Comparison of ENCODE assay signal across 21 mouse cellular contexts in the genomic region with DNA sequence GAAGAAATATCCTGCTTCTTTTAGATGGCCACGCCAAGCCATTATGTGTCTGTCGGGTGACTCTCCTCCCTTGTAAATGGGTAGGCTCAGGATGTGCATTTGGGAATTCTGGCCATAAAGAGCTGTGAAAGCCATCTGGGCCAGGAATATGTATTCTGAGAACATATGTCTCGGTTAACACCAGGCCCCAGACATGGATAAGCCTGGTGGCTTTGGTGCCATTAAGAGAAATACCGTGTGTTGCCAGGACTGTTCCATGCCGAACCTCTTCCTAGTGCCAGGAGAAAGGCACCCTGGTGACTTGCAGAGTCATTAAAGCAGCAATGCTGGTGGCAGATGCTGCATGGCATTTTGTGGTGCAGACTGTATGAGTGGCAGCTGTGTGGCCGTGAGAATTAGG.
DNase-seq lines count a peak whose midpoint lies in the region; ATAC-seq and TF ChIP-seq lines count a peak whose summit lies in the region.
"Had no signal": no experiment of that assay in that cellular context is flagged by ENCODE, and none has a peak within 500 bp of the region (broad histone marks: within the 10 kb centered on the region; RNA-seq: fewer than 3 reads in every experiment).

No protein-coding gene starts in this region.

- H3K4me3 ChIP-seq in cerebellum, adult 2 months (replicated peaks; ENCODE audit: insufficient read depth, low read depth, low read length), result no peak overlapping the region
- no peak overlapping the region for H3K4me3 ChIP-seq in hindbrain, embryonic 14.5 days (replicated peaks; ENCODE audit: low read length)
- no peak overlapping the region for H3K4me3 ChIP-seq in hindbrain, embryonic 10.5 days
- H3K4me3 ChIP-seq in ES-E14 (ENCODE audit: insufficient read depth in 1 of 2, low read depth in 1 of 2, low read length in 2 of 2, poor library complexity in 1 of 2, severe bottlenecking in 1 of 2), result no peak overlapping the region
- H3K4me3 ChIP-seq in kidney, adult 2 months (ENCODE audit: insufficient read depth, low read depth, low read length), result no peak overlapping the region
- H3K4me3 ChIP-seq in kidney, embryonic 15.5 days (replicated peaks), result no peak overlapping the region
- H3K4me3 ChIP-seq: heart, adult 2 months; heart, embryonic 13.5 days; left cerebral cortex, adult 2 months; limb, embryonic 10.5 days; liver, embryonic 15.5 days had no signal

- no peak overlapping the region for H3K27ac ChIP-seq in cerebellum, adult 2 months (ENCODE audit: insufficient read depth, low read length)
- H3K27ac ChIP-seq in hindbrain, embryonic 14.5 days, result no peak overlapping the region
- H3K27ac ChIP-seq in hindbrain, embryonic 10.5 days, result no peak overlapping the region
- peak overlapping the region; percentile 22; the same call in 1 of the 2 replicates for H3K27ac ChIP-seq in ES-E14 (ENCODE audit: insufficient read depth, low read depth, low read length, poor library complexity, severe bottlenecking)
- H3K27ac ChIP-seq in kidney, adult 2 months (ENCODE audit: insufficient read depth, low read depth, low read length), result no peak overlapping the region
- H3K27ac ChIP-seq in kidney, embryonic 15.5 days, result no peak overlapping the region
- H3K27ac ChIP-seq: heart, adult 2 months; heart, embryonic 13.5 days; left cerebral cortex, adult 2 months; limb, embryonic 10.5 days; liver, embryonic 15.5 days had no signal

- no peak overlapping the region for H3K9ac ChIP-seq in hindbrain, embryonic 14.5 days
- no peak overlapping the region for H3K9ac ChIP-seq in ES-E14 (ENCODE audit: insufficient read depth, low read depth, low read length, poor library complexity, severe bottlenecking)
- H3K9ac ChIP-seq in kidney, embryonic 15.5 days, result no peak overlapping the region
- H3K9ac ChIP-seq: heart, embryonic 13.5 days; liver, embryonic 15.5 days had no signal

- H3K9me3 ChIP-seq in hindbrain, embryonic 14.5 days (ENCODE audit: control insufficient read depth, low read length), result no peaks in the 10 kb centered on the region
- H3K9me3 ChIP-seq in hindbrain, embryonic 10.5 days, result no peaks in the 10 kb centered on the region
- no peaks in the 10 kb centered on the region for H3K9me3 ChIP-seq in ES-E14 (ENCODE audit: control insufficient read depth, insufficient read depth, low read depth, low read length)
- H3K9me3 ChIP-seq in kidney, embryonic 15.5 days (replicated peaks), result no peaks in the 10 kb centered on the region
- H3K9me3 ChIP-seq: heart, embryonic 13.5 days; limb, embryonic 10.5 days; liver, embryonic 15.5 days had no signal

- DNase-seq in cerebellum, postnatal 10 days, result peak; percentile 45 to 66
- no peak for DNase-seq in cerebellum, adult 2 months
- DNase-seq in hindbrain, embryonic 14.5 days (ENCODE audit: low spot score), result no peak
- DNase-seq in hindbrain, embryonic 10.5 days (ENCODE audit: low spot score), result no peak
- DNase-seq in ES-E14 (ENCODE audit: low read depth, low spot score), result no peak
- DNase-seq in mesoderm, embryonic 11.5 days (ENCODE audit: low read depth, low spot score), result peak; percentile 15
- no peak for DNase-seq in kidney, adult 2 months
- DNase-seq: adrenal gland, postnatal 10 days; cerebellum, adult 8-10 months; gastrocnemius, postnatal 10 days; heart, adult 2 months; heart, postnatal 14 days; kidney, adult 11 months; kidney, postnatal 10 days; liver; lung, postnatal 4 days had no signal

- H3K4me2 ChIP-seq in hindbrain, embryonic 14.5 days (replicated peaks), result no peak overlapping the region
- no peak overlapping the region for H3K4me2 ChIP-seq in kidney, embryonic 15.5 days
- H3K4me2 ChIP-seq: heart, embryonic 13.5 days; liver, embryonic 15.5 days had no signal

- H3K27me3 ChIP-seq in cerebellum, adult 2 months (ENCODE audit: control insufficient read depth, insufficient read depth, low read length), result no peaks in the 10 kb centered on the region
- no peaks in the 10 kb centered on the region for H3K27me3 ChIP-seq in hindbrain, embryonic 14.5 days (ENCODE audit: control insufficient read depth, insufficient read depth, low read length)
- H3K27me3 ChIP-seq in hindbrain, embryonic 10.5 days (ENCODE audit: insufficient read depth, poor library complexity, severe bottlenecking), result no peaks in the 10 kb centered on the region
- no peaks in the 10 kb centered on the region for H3K27me3 ChIP-seq in kidney, adult 2 months (replicated peaks; ENCODE audit: control insufficient read depth, insufficient read depth, low read length)
- H3K27me3 ChIP-seq in kidney, embryonic 15.5 days, result no peaks in the 10 kb centered on the region
- H3K27me3 ChIP-seq: heart, embryonic 13.5 days; liver, embryonic 15.5 days had no signal

- WGBS in cerebellum, adult 2 months, result 28% methylated on average over 6 of the region's 6 CpGs
- WGBS in hindbrain, embryonic 14.5 days, result 45% methylated on average over 6 of the region's 6 CpGs
- 82% methylated on average over 6 of the region's 6 CpGs for WGBS in hindbrain, embryonic 10.5 days
- WGBS in kidney, adult 2 months, result 70% methylated on average over 6 of the region's 6 CpGs
- 61% methylated on average over 6 of the region's 6 CpGs for WGBS in kidney, embryonic 15.5 days

- no peak for TF ChIP-seq POLR2A in cerebellum, adult 2 months (IDR thresholded peaks at IDR 0.05; ENCODE audit: borderline replicate concordance, insufficient read depth, low read length)
- TF ChIP-seq POLR2A in kidney, adult 2 months (IDR thresholded peaks at IDR 0.05; ENCODE audit: low read depth, low read length), result no peak

- H3K36me3 ChIP-seq in hindbrain, embryonic 14.5 days (replicated peaks; ENCODE audit: control insufficient read depth, insufficient read depth), result no peaks in the 10 kb centered on the region
- H3K36me3 ChIP-seq in hindbrain, embryonic 10.5 days, result no peaks in the 10 kb centered on the region
- H3K36me3 ChIP-seq in ES-E14 (ENCODE audit: control insufficient read depth, insufficient read depth, low read length, poor library complexity, severe bottlenecking), result no peaks in the 10 kb centered on the region; the same call in 1 of the 2 replicates
- no peaks in the 10 kb centered on the region for H3K36me3 ChIP-seq in kidney, adult 2 months (ENCODE audit: control insufficient read depth, insufficient read depth, low read length)
- H3K36me3 ChIP-seq in kidney, embryonic 15.5 days, result no peaks in the 10 kb centered on the region
- H3K36me3 ChIP-seq: heart, embryonic 13.5 days; limb, embryonic 10.5 days; liver, embryonic 15.5 days had no signal

- in situ Hi-C loops in ES-E14 (cut with MboI; ENCODE audit: low sequenced_read_pairs in 2 of 2, unreplicated experiment in 2 of 2), result no loop called here

- no peaks in the 10 kb centered on the region; the same call in 1 of the 2 replicates for H3K4me1 ChIP-seq in cerebellum, adult 2 months (ENCODE audit: control insufficient read depth, insufficient read depth, low read length)
- no peaks in the 10 kb centered on the region for H3K4me1 ChIP-seq in hindbrain, embryonic 14.5 days (replicated peaks; ENCODE audit: control insufficient read depth, insufficient read depth, low read length)
- H3K4me1 ChIP-seq in hindbrain, embryonic 10.5 days (replicated peaks), result no peaks in the 10 kb centered on the region
- no peaks in the 10 kb centered on the region for H3K4me1 ChIP-seq in ES-E14 (ENCODE audit: control insufficient read depth in 2 of 2, insufficient read depth in 2 of 2, low read length in 2 of 2, poor library complexity in 1 of 2)
- no peaks in the 10 kb centered on the region for H3K4me1 ChIP-seq in kidney, adult 2 months (ENCODE audit: control insufficient read depth, insufficient read depth, low read length)
- H3K4me1 ChIP-seq in kidney, embryonic 15.5 days, result no peaks in the 10 kb centered on the region
- H3K4me1 ChIP-seq: liver, embryonic 15.5 days had no signal

- no peak for TF ChIP-seq CTCF in cerebellum, adult 2 months (IDR thresholded peaks at IDR 0.05; ENCODE audit: borderline replicate concordance, insufficient read depth, low read depth, low read length)
- no peak for TF ChIP-seq CTCF in kidney, adult 2 months (conservative IDR thresholded peaks at IDR 0.05; ENCODE audit: insufficient read depth, insufficient read length, low read depth, low read length)

- peak; percentile 48; the same call in 1 of the 2 replicates for ATAC-seq in hindbrain, embryonic 14.5 days (ENCODE audit: low FRiP score)
- ATAC-seq in kidney, embryonic 15.5 days (replicated peaks; ENCODE audit: low FRiP score), result no peak

TF ChIP-seq in ES-E14, 5 proteins besides CTCF, POLR2A, EP300 and RAD21:
- no peak for TF ChIP-seq ZC3H11A (IDR thresholded peaks at IDR 0.05; ENCODE audit: borderline replicate concordance, low read depth, low read length)
- TF ChIP-seq ZNF384 (IDR thresholded peaks at IDR 0.05; ENCODE audit: low read depth, low read length), result no peak
- TF ChIP-seq CHD2 (IDR thresholded peaks at IDR 0.05; ENCODE audit: low read depth, low read length), result no peak
- no peak for TF ChIP-seq MAFK (IDR thresholded peaks at IDR 0.05; ENCODE audit: insufficient read depth, low read depth, low read length)
- TF ChIP-seq HCFC1 (IDR thresholded peaks at IDR 0.05; ENCODE audit: borderline replicate concordance, insufficient read depth, low read length), result no peak

Comparison
In these comparisons a context has a peak if more than half of its experiments do, and no peak if none do; other contexts are left out.
1. DNase-seq: peak in cerebellum, postnatal 10 days (2 of 2) and mesoderm, embryonic 11.5 days (single experiment); none in cerebellum, adult 2 months (0 of 2), hindbrain, embryonic 14.5 days (single experiment), hindbrain, embryonic 10.5 days (single experiment), ES-E14 (single experiment) and kidney, adult 2 months (single experiment).